Mouse (Mus musculus) embryonic stem cell, embryonic (primary cell): ENCODE measurements around the gene Cul4a.

Experiments used
- CTCF ChIA-PET, 4 experiments: fragments of 300-600 bp in 2 of 4; fragments of 350-600 bp in 2 of 4; sonication (Branson Sonifier 250); formaldehyde crosslinking; loops; one replicate each; lab custom pipeline; 2022; ENCODE audit warnings: inconsistent platforms in 2 of 4; lab: Charles Lee
- POLR2A ChIA-PET, 4 experiments: fragments of 300-600 bp in 2 of 4; fragments of 350-600 bp in 2 of 4; sonication (Branson Sonifier 250); formaldehyde crosslinking; loops; one replicate each; lab custom pipeline; 2022; ENCODE audit warnings: antibody characterized with exemption in 4 of 4, inconsistent platforms in 1 of 4; lab: Charles Lee

Cul4a gene

GRCm38 (mm10) chr8:13105087-13105881 lies at the start of gene Cul4a, which contains the start of gene Pcid2:
TSS of gene Cul4a (plus strand) at chr8:13105621.
TSS of gene Pcid2 (minus strand) at chr8:13105459.
- ChIA-PET POLR2A (interaction anchor here in 3 of 4 experiments (0.6 to 2.3 kb wide), 34 partner anchors 9 to 680 kb away, joined by 3 to 12 read pairs (median 4); partner anchors contain the start of genes Lamp1 (in 2 of the 3), Dcun1d2 (in 1 of the 3), Tmco3 (in 1 of the 3) and Upf3a (in 1 of the 3)), CTCF (interaction anchor here in 3 of 4 experiments (0.6 to 1.4 kb wide), 4 partner anchors 27 to 113 kb away, joined by 3 read pairs; no protein-coding TSS in a partner anchor)

- CTCF ChIA-PET = interaction anchor here in 1 of 4 experiments (0.6 kb wide), 2 partner anchors 14 to 638 kb away, joined by 3 to 7 read pairs; no protein-coding TSS in a partner anchor
- POLR2A ChIA-PET = no interaction called here
Measured at GRCm38 (mm10) chr8:13057351-13057750, 48.1 kb upstream of the Cul4a start.

- ChIA-PET CTCF (no interaction called here), POLR2A (interaction anchor here in 1 of 4 experiments (0.6 to 1.1 kb wide), 7 partner anchors 10 to 389 kb away, joined by 3 to 4 read pairs (median 3); no protein-coding TSS in a partner anchor)
Measured at GRCm38 (mm10) chr8:13060441-13061150, 44.8 kb upstream of the Cul4a start, which contains the start of gene Proz. TSS of gene Proz (plus strand) at chr8:13060914.

GRCm38 (mm10) chr8:13063112-13063511 lies 42.3 kb upstream of the Cul4a start:
- CTCF ChIA-PET = no interaction called here
- POLR2A ChIA-PET = no interaction called here

GRCm38 (mm10) chr8:13073255-13073654 lies 32.2 kb upstream of the Cul4a start:
- POLR2A ChIA-PET = interaction anchor here in 2 of 4 experiments (0.6 to 2.0 kb wide), 4 partner anchors 21 to 146 kb away, joined by 3 to 6 read pairs (median 6); no protein-coding TSS in a partner anchor

GRCm38 (mm10) chr8:13075044-13075443 lies 30.4 kb upstream of the Cul4a start:
- POLR2A ChIA-PET = interaction anchor here in 2 of 4 experiments (0.5 to 1.3 kb wide), 5 partner anchors 11 to 941 kb away, joined by 3 to 4 read pairs (median 3); no protein-coding TSS in a partner anchor
- CTCF ChIA-PET = interaction anchor here in 1 of 4 experiments (0.6 kb wide), 1 partner anchor 816 kb away, joined by 5 read pairs; no protein-coding TSS in a partner anchor

More at GRCm38 (mm10) chr8:13073255-13073654, 32.2 kb upstream of the Cul4a start:
- CTCF ChIA-PET = no interaction called here

GRCm38 (mm10) chr8:13075579-13075978 lies 29.8 kb upstream of the Cul4a start:
- POLR2A ChIA-PET = interaction anchor here in 2 of 4 experiments (1.3 to 1.4 kb wide), 2 partner anchors 8 to 31 kb away, joined by 3 read pairs; no protein-coding TSS in a partner anchor
- CTCF ChIA-PET = interaction anchor here in 2 of 4 experiments (0.6 kb wide), 2 partner anchors 400 to 816 kb away, joined by 3 to 5 read pairs; no protein-coding TSS in a partner anchor

GRCm38 (mm10) chr8:13077542-13077941 lies 27.9 kb upstream of the Cul4a start:
- CTCF ChIA-PET = interaction anchor here in 2 of 4 experiments (0.6 to 0.7 kb wide), 2 partner anchors 90 to 150 kb away, joined by 5 to 6 read pairs; no protein-coding TSS in a partner anchor
- POLR2A ChIA-PET = interaction anchor here in 3 of 4 experiments (0.6 to 2.0 kb wide), 6 partner anchors 27 to 242 kb away, joined by 3 to 7 read pairs (median 4); partner anchors contain the start of genes Cul4a (in 2 of the 3) and Pcid2 (in 2 of the 3)

GRCm38 (mm10) chr8:13104691-13105086 lies 732 bp upstream of the Cul4a start:
- POLR2A ChIA-PET = interaction anchor here in 3 of 4 experiments (0.6 to 2.3 kb wide), 31 partner anchors 8 to 263 kb away, joined by 3 to 12 read pairs (median 4); partner anchors contain the start of genes Dcun1d2 (in 1 of the 3), Lamp1 (in 1 of the 3) and Tmco3 (in 1 of the 3)
- CTCF ChIA-PET = interaction anchor here in 1 of 4 experiments (1.0 kb wide), 1 partner anchor 27 kb away, joined by 3 read pairs; no protein-coding TSS in a partner anchor

GRCm38 (mm10) chr8:13105908-13106551 lies 609 bp downstream of the Cul4a start:
- ChIA-PET CTCF (interaction anchor here in 3 of 4 experiments (0.6 to 1.4 kb wide), 5 partner anchors 26 to 186 kb away, joined by 3 to 5 read pairs (median 3); no protein-coding TSS in a partner anchor), POLR2A (interaction anchor here in 3 of 4 experiments (0.6 to 2.3 kb wide), 36 partner anchors 10 to 679 kb away, joined by 3 to 12 read pairs (median 4); partner anchors contain the start of genes Lamp1 (in 2 of the 3), Dcun1d2 (in 1 of the 3), Tmco3 (in 1 of the 3) and Upf3a (in 1 of the 3))

- CTCF ChIA-PET = no interaction called here
- POLR2A ChIA-PET = interaction anchor here in 1 of 4 experiments (1.1 kb wide), 1 partner anchor 50 kb away, joined by 3 read pairs; no protein-coding TSS in a partner anchor
Measured at GRCm38 (mm10) chr8:13107990-13108638, 2.7 kb downstream of the Cul4a start.

GRCm38 (mm10) chr8:13108967-13109366 lies 3.5 kb downstream of the Cul4a start:
- ChIA-PET POLR2A (interaction anchor here in 2 of 4 experiments (1.4 to 1.5 kb wide), 3 partner anchors 50 to 178 kb away, joined by 3 read pairs; partner anchors contain the start of gene Lamp1 (in 1 of the 2)), CTCF (interaction anchor here in 1 of 4 experiments (1.1 kb wide), 1 partner anchor 23 kb away, joined by 3 read pairs; no protein-coding TSS in a partner anchor)

GRCm38 (mm10) chr8:13109416-13109960 lies 4.1 kb downstream of the Cul4a start:
- ChIA-PET POLR2A (interaction anchor here in 2 of 4 experiments (0.6 to 1.5 kb wide), 4 partner anchors 50 to 231 kb away, joined by 3 read pairs; partner anchors contain the start of gene Lamp1 (in 1 of the 2)), CTCF (interaction anchor here in 1 of 4 experiments (1.1 kb wide), 1 partner anchor 23 kb away, joined by 3 read pairs; no protein-coding TSS in a partner anchor)

GRCm38 (mm10) chr8:13111917-13112316 lies 6.5 kb downstream of the Cul4a start:
- ChIA-PET CTCF (interaction anchor here in 1 of 4 experiments (1.3 kb wide), 1 partner anchor 180 kb away, joined by 3 read pairs; no protein-coding TSS in a partner anchor), POLR2A (interaction anchor here in 1 of 4 experiments (1.5 to 1.7 kb wide), 2 partner anchors 8 to 97 kb away, joined by 4 to 5 read pairs; no protein-coding TSS in a partner anchor)

GRCm38 (mm10) chr8:13113232-13113631 lies 7.8 kb downstream of the Cul4a start:
- CTCF ChIA-PET = no interaction called here
- POLR2A ChIA-PET = interaction anchor here in 1 of 4 experiments (1.7 kb wide), 1 partner anchor 9 kb away, joined by 5 read pairs; no protein-coding TSS in a partner anchor

GRCm38 (mm10) chr8:13117096-13117495 lies 11.7 kb downstream of the Cul4a start:
- POLR2A ChIA-PET = no interaction called here
- CTCF ChIA-PET = no interaction called here
